Mouse (Mus musculus): Measurements from ENCODE around the gene Tbc1d12. TPM values are rescaled to one million over a fixed set of nuclear protein-coding genes. Genes with fewer than 3 reads are reported as not detected.
"Not testable (repeated sequence)": the region's sequence is repeated elsewhere in the genome, so short reads cannot be mapped to it uniquely, and the experiment has no call there.

Gene Tbc1d12
- polyA plus RNA-seq, 1 experiment from 2014 or later, result 1.7 TPM

- Histone ChIP-seq H3K9ac (peak overlapping the region; percentile 92), H3K4me2 (peak overlapping the region; percentile 70), H3K36me3 (no peaks in the 10 kb centered on the region), H3K4me3 (peak overlapping the region; percentile 90), H3K27me3 (replicated peaks) (no peaks in the 10 kb centered on the region), H3K9me3 (no peaks in the 10 kb centered on the region), H3K4me1 (peaks cover 18% of the 10 kb centered on the region), H3K27ac (replicated peaks) (peak overlapping the region; percentile 92)
- no peak for ATAC-seq (ENCODE audit: extremely low read depth, insufficient number of reproducible peaks, low FRiP score, low TSS enrichment)
- 20% methylated on average over 10 of the region's 10 CpGs for WGBS
Observed at GRCm38 (mm10) chr19:38836084-38836437, 318 bp upstream of the Tbc1d12 start.

DNA sequence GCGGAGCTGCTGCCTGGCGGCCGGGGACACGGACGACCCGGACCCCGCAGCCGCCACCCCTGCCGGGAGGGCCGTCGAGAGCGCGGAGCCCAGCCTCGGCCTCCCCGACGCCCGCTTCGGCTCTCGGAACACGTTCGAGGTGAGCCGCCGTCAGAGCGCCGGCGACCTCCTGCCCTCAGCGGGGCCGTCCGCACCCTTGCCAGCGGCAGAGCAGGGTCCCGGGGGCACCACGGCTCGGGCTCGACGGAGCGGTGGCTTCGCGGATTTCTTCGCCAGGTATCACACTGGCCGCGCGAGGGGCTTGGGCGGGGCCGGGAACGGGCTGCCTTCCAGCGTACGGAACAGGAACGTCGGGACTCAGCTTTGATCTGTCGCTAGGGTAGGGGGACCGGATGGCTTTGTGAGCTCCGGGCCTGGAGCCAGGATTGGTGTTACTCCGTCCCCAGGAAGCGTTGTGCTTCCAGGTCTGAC, 827 bp downstream of the Tbc1d12 start:
- peaks cover 18% of the 10 kb centered on the region for H3K4me1 ChIP-seq
- ATAC-seq (ENCODE audit: extremely low read depth, insufficient number of reproducible peaks, low FRiP score, low TSS enrichment), result peak; percentile 25; the same call in 1 of the 2 replicates
- H3K36me3 ChIP-seq, result no peaks in the 10 kb centered on the region
- no peaks in the 10 kb centered on the region for H3K27me3 ChIP-seq (replicated peaks)
- peak overlapping the region; percentile 92 for H3K27ac ChIP-seq (replicated peaks)
- peak overlapping the region; percentile 92 for H3K9ac ChIP-seq
- under 1% methylated on average over 53 of the region's 54 CpGs for WGBS
- H3K4me3 ChIP-seq, result peak overlapping the region; percentile 90
- no peaks in the 10 kb centered on the region for H3K9me3 ChIP-seq
- peak overlapping the region; percentile 70 for H3K4me2 ChIP-seq

DNA sequence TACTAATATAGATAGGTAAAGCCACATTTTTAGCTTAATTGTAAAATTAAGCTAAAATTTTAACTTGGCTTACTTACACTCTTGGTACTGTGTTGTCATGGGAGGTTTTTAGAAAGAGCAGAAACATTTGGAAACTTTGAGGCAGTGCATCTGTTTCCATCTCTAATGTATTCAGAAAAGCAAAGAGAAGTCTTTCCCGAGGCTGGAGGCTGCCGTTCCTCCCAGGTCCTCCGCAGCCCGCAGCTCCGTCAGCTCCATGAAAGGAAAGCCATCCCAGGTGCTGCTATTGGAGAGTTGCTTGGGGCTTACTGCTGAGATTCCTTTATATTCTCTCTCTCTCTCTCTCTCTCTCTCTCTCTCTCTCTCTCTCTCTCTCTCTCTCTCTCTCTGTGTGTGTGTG, 8.4 kb downstream of the Tbc1d12 start:
- H3K4me1 ChIP-seq, result no peaks in the 10 kb centered on the region
- no peak for ATAC-seq (ENCODE audit: extremely low read depth, insufficient number of reproducible peaks, low FRiP score, low TSS enrichment)
- 75% methylated on average over 5 of the region's 5 CpGs for WGBS
- H3K9me3 ChIP-seq, result no peaks in the 10 kb centered on the region
- no peaks in the 10 kb centered on the region for H3K27me3 ChIP-seq (replicated peaks)
- H3K27ac ChIP-seq (replicated peaks), result no peak overlapping the region
- no peak overlapping the region for H3K4me3 ChIP-seq
- H3K36me3 ChIP-seq, result no peaks in the 10 kb centered on the region
- no peak overlapping the region for H3K4me2 ChIP-seq
- no peak overlapping the region for H3K9ac ChIP-seq

- no peaks in the 10 kb centered on the region for H3K27me3 ChIP-seq (replicated peaks)
- H3K4me1 ChIP-seq, result no peaks in the 10 kb centered on the region
- ATAC-seq (ENCODE audit: extremely low read depth, insufficient number of reproducible peaks, low FRiP score, low TSS enrichment), result no peak
- no peak overlapping the region for H3K9ac ChIP-seq
- H3K4me3 ChIP-seq, result no peak overlapping the region
- no peaks in the 10 kb centered on the region for H3K9me3 ChIP-seq
- H3K27ac ChIP-seq (replicated peaks), result no peak overlapping the region
- no peaks in the 10 kb centered on the region for H3K36me3 ChIP-seq
- 73% methylated on average over 2 of the region's 2 CpGs for WGBS
- no peak overlapping the region for H3K4me2 ChIP-seq
Observed at GRCm38 (mm10) chr19:38846373-38846772, 10.0 kb downstream of the Tbc1d12 start.

DNA sequence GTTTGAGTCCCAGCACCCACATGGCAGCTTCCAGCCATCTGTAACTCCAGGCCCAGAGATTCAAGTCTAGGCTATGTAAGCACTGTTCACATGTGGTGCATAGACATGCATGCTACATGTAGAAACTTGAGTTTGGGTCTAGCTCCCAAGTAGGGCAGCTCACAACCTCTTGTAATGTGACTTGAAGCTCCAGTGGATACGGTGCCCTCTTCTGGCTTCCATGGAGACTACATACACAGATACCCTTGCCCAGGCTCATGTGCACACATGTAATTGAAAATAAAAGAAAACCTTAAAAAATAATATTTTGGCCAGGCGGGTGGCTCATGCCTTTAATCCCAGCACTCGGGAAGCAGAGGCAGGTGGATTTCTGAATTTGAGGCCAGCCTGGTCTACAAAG, 21.8 kb downstream of the Tbc1d12 start:
- Histone ChIP-seq H3K9ac (no peak overlapping the region), H3K4me1 (peaks cover 22% of the 10 kb centered on the region), H3K27me3 (replicated peaks) (no peaks in the 10 kb centered on the region), H3K36me3 (no peaks in the 10 kb centered on the region), H3K27ac (replicated peaks) (no peak overlapping the region), H3K4me2 (no peak overlapping the region), H3K9me3 (no peaks in the 10 kb centered on the region), H3K4me3 (no peak overlapping the region)
- ATAC-seq (ENCODE audit: extremely low read depth, insufficient number of reproducible peaks, low FRiP score, low TSS enrichment), result no peak
- WGBS, result 92% methylated on average over 3 of the region's 3 CpGs

DNA sequence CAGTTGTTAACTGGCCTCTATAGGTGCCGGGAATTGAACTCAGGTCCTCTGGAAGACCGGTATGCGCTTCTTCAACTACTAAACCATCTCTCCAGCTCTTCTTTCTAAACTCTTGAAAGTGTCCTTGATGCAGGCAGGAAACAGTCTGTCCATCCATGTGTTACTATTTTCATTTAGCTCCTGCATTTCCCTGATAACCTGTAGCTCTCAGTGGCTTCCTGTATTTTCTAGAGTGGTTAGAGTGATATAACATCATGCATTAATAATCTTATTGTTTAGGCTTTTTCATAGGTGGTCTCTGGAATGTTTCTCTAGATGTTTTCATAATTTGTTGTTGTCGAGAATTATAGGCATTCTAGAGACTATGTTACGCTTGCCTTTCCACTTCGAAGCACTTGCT, 26.1 kb downstream of the Tbc1d12 start:
- H3K27me3 ChIP-seq (replicated peaks), result no peaks in the 10 kb centered on the region
- no peak overlapping the region for H3K9ac ChIP-seq
- H3K4me2 ChIP-seq, result no peak overlapping the region
- H3K36me3 ChIP-seq, result peaks cover 6% of the 10 kb centered on the region; the same call in 1 of the 2 replicates
- no peak overlapping the region for H3K27ac ChIP-seq (replicated peaks)
- ATAC-seq (ENCODE audit: extremely low read depth, insufficient number of reproducible peaks, low FRiP score, low TSS enrichment), result no peak
- 0 out of 2 replicates have a peak, but pooled peaks cover 2% of the 10 kb centered on the region for H3K4me1 ChIP-seq
- H3K4me3 ChIP-seq, result no peak overlapping the region
- no peaks in the 10 kb centered on the region for H3K9me3 ChIP-seq
- WGBS, result 90% methylated on average over 6 of the region's 6 CpGs

- WGBS, result 73% methylated on average over 3 of the region's 8 CpGs
- not testable (repeated sequence) for H3K4me3 ChIP-seq; H3K27me3 ChIP-seq (replicated peaks)
Observed at GRCm38 (mm10) chr19:38874825-38875224, 38.4 kb downstream of the Tbc1d12 start.

DNA sequence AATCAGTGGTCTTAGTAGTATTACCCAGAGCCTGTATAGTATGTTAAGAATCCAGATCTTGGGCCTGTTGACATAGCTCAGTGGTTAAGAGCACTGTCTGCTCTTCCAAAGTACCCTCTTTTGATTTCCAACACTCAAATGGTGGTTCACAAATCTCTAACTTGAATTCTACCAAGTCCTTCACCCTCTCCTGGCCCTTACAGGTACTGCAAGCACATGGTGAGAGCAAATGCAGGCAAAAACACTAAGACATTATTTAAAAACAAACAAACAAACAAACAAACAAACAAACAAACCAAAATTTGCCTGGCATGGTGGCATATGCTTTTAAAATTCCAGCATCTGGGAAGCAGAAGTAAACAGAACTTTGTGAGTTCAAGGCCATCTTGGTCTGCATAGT, 43.9 kb downstream of the Tbc1d12 start:
- Histone ChIP-seq H3K9ac (no peak overlapping the region), H3K27me3 (replicated peaks) (no peaks in the 10 kb centered on the region), H3K27ac (replicated peaks) (no peak overlapping the region), H3K4me2 (no peak overlapping the region), H3K36me3 (peaks cover 5% of the 10 kb centered on the region; the same call in 1 of the 2 replicates), H3K4me1 (no peaks in the 10 kb centered on the region), H3K9me3 (no peaks in the 10 kb centered on the region), H3K4me3 (no peak overlapping the region)
- ATAC-seq (ENCODE audit: extremely low read depth, insufficient number of reproducible peaks, low FRiP score, low TSS enrichment), result no peak

More at GRCm38 (mm10) chr19:38874825-38875224, 38.4 kb downstream of the Tbc1d12 start:
- not testable (repeated sequence) for H3K9ac ChIP-seq; H3K27ac ChIP-seq (replicated peaks); H3K36me3 ChIP-seq; H3K9me3 ChIP-seq; H3K4me1 ChIP-seq; H3K4me2 ChIP-seq; ATAC-seq (ENCODE audit: extremely low read depth, insufficient number of reproducible peaks, low FRiP score, low TSS enrichment)

DNA sequence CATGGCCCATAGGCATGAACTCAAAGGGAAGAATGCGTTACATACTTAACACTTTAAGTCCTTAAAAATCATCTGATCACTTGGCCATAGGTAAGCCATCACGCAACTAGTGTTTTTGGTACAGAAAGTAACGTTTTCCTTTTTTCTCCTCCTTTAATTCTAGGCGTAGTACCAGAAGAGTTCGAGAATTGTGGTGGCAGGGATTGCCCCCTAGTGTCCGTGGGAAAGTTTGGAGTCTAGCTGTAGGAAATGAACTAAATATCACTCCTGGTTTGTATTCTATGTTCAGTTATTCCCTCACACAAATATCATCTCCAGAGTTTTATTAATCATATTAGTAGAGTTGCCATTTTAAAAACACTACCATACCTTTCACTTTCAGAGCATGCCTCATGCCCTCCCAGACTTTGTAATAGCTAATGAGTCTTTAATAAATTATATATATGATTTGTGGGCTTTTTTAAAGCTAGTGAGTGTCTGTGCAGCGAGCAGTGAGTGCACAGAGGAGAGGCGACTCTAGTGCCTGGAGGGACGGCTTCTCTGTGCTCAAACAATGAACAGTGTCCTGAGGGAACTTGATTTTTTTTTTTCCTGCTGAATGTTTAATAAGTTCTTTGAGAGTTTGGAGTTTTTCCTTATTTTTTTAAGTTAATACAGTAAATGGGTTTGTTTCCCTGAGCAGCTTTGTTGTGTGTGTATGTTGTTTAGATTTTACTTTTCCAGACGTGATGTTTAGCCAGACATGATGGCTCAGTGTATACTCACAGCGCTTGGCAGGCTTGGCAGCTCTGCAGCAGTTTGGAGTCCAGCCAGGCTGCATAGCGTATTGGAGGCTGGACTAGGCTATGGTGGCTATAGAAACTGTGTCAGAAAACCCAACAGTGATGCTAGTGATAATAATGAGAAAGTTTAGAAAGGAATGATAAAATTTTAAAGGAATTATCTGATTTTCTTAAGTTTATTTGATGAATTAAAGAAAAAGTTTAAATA, 65.1 kb downstream of the Tbc1d12 start:
- peaks cover 16% of the 10 kb centered on the region; the same call in 1 of the 2 replicates for H3K36me3 ChIP-seq
- H3K4me2 ChIP-seq, result peak overlapping the region; percentile 20; the same call in 1 of the 2 replicates
- H3K27ac ChIP-seq (replicated peaks), result no peak overlapping the region
- H3K27me3 ChIP-seq (replicated peaks), result no peaks in the 10 kb centered on the region
- H3K4me3 ChIP-seq, result no peak overlapping the region
- H3K9me3 ChIP-seq, result no peaks in the 10 kb centered on the region
- no peak for ATAC-seq (ENCODE audit: extremely low read depth, insufficient number of reproducible peaks, low FRiP score, low TSS enrichment)
- 69% methylated on average over 12 of the region's 12 CpGs for WGBS
- no peak overlapping the region for H3K9ac ChIP-seq
- H3K4me1 ChIP-seq, result 0 out of 2 replicates have a peak, but pooled peaks cover 5% of the 10 kb centered on the region

DNA sequence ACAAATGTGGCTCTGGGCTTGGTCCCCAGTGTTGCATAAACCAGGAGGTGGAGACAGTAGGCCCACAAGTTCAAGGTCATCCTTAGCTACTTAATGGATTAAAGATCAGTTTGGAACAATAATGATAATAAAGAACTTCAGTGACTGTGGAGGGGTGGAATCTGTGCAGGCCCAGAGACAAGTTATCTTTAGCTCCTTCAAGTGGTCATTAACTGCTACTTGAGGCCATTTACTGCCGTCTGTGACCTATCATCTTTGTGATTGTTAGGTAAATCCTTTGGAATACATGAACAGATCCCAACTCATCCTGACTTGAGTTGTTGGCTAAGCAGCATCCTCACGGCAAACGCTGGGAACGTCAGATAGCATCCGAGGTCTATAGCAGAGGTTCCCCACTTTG, 66.1 kb downstream of the Tbc1d12 start:
- Histone ChIP-seq H3K36me3 (peaks cover 16% of the 10 kb centered on the region; the same call in 1 of the 2 replicates), H3K4me1 (0 out of 2 replicates have a peak, but pooled peaks cover 5% of the 10 kb centered on the region), H3K4me3 (no peak overlapping the region), H3K4me2 (no peak overlapping the region), H3K27ac (replicated peaks) (no peak overlapping the region), H3K27me3 (replicated peaks) (no peaks in the 10 kb centered on the region), H3K9me3 (no peaks in the 10 kb centered on the region), H3K9ac (no peak overlapping the region)
- WGBS, result 67% methylated on average over 5 of the region's 5 CpGs
- ATAC-seq (ENCODE audit: extremely low read depth, insufficient number of reproducible peaks, low FRiP score, low TSS enrichment), result no peak

- no peak overlapping the region for H3K4me3 ChIP-seq
- no peak overlapping the region for H3K4me2 ChIP-seq
- H3K9ac ChIP-seq, result no peak overlapping the region
- no peaks in the 10 kb centered on the region for H3K4me1 ChIP-seq
- H3K27me3 ChIP-seq (replicated peaks), result no peaks in the 10 kb centered on the region
- no peaks in the 10 kb centered on the region for H3K9me3 ChIP-seq
- 91% methylated on average over 9 of the region's 9 CpGs for WGBS
- ATAC-seq (ENCODE audit: extremely low read depth, insufficient number of reproducible peaks, low FRiP score, low TSS enrichment), result no peak
- H3K36me3 ChIP-seq, result peaks cover 41% of the 10 kb centered on the region
- H3K27ac ChIP-seq (replicated peaks), result no peak overlapping the region
Observed at GRCm38 (mm10) chr19:38913786-38914185, 77.4 kb downstream of the Tbc1d12 start.

Measured in heart, embryonic 13.5 days (tissue).